In the genomic region with DNA sequence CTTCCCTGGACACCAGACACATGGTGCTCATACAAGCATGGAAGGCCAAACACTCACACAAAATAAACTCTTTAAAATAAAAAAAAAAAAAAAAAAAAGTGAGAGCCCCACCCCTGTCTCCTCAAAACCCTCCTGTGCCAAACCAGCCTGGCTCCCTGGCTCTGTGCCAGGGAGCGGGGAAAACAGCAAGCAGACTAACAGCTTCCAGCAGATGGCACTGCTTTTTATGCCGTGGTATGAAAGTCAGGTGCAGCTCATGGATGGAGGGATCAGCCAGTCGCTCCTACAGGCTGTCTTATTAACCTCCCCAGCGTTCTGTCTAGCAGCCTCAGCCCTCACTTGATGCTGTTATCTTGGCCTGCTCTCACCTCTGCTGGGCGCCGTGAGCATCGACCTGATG, we compare ENCODE assay signal across 9 mouse cellular contexts. TPM values are rescaled to one million over a fixed set of nuclear protein-coding genes. Genes with fewer than 3 reads are reported as not detected.
DNase-seq lines count a peak whose midpoint lies in the region; ATAC-seq and TF ChIP-seq lines count a peak whose summit lies in the region.
"Had no signal": no experiment of that assay in that cellular context is flagged by ENCODE, and none has a peak within 500 bp of the region (broad histone marks: within the 10 kb centered on the region; RNA-seq: fewer than 3 reads in every experiment).

No protein-coding gene starts in this region.

- H3K36me3 ChIP-seq in forebrain, embryonic 14.5 days (ENCODE audit: control insufficient read depth, insufficient read depth, low read length) = peaks cover 44% of the 10 kb centered on the region
- H3K36me3 ChIP-seq in forebrain, embryonic 12.5 days (replicated peaks) = peaks cover 60% of the 10 kb centered on the region
- H3K36me3 ChIP-seq in midbrain, postnatal 0 days (ENCODE audit: insufficient read depth, low read length) = peaks cover 36% of the 10 kb centered on the region
- peaks cover 67% of the 10 kb centered on the region for H3K36me3 ChIP-seq in midbrain, embryonic 10.5 days

- H3K27ac ChIP-seq in forebrain, embryonic 14.5 days (ENCODE audit: low read depth, low read length) = 0 out of 2 replicates have a peak overlapping the region, but pooled peaks have one; percentile 27
- no peak overlapping the region for H3K27ac ChIP-seq in forebrain, embryonic 12.5 days
- H3K27ac ChIP-seq in midbrain, postnatal 0 days (ENCODE audit: low read depth, low read length) = no peak overlapping the region
- H3K27ac ChIP-seq in midbrain, embryonic 10.5 days (replicated peaks) = no peak overlapping the region

- peak overlapping the region; percentile 7; the same call in 1 of the 2 replicates for H3K9ac ChIP-seq in forebrain, embryonic 14.5 days (ENCODE audit: low read length)
- H3K9ac ChIP-seq in forebrain, embryonic 12.5 days = no peak overlapping the region
- no peak overlapping the region for H3K9ac ChIP-seq in midbrain, postnatal 0 days (replicated peaks; ENCODE audit: low read length, poor library complexity, severe bottlenecking)

- no peak for ATAC-seq in forebrain, embryonic 14.5 days
- ATAC-seq in forebrain, embryonic 12.5 days (ENCODE audit: low FRiP score) = no peak
- ATAC-seq in midbrain, postnatal 0 days (ENCODE audit: low FRiP score) = no peak
- no peak for ATAC-seq in activated CD4-positive, CD25-positive, alpha-beta regulatory T cell, adult 4 months

- no peaks in the 10 kb centered on the region for H3K9me3 ChIP-seq in forebrain, embryonic 14.5 days (replicated peaks; ENCODE audit: control insufficient read depth, low read length)
- no peaks in the 10 kb centered on the region for H3K9me3 ChIP-seq in forebrain, embryonic 12.5 days
- no peaks in the 10 kb centered on the region for H3K9me3 ChIP-seq in midbrain, postnatal 0 days (ENCODE audit: low read length)
- H3K9me3 ChIP-seq in midbrain, embryonic 10.5 days (replicated peaks) = no peaks in the 10 kb centered on the region

- H3K4me1 ChIP-seq in forebrain, embryonic 14.5 days (ENCODE audit: control insufficient read depth, insufficient read depth, low read length) = peaks cover 3% of the 10 kb centered on the region; the same call in 1 of the 2 replicates
- peaks cover 25% of the 10 kb centered on the region for H3K4me1 ChIP-seq in forebrain, embryonic 12.5 days
- no peaks in the 10 kb centered on the region; the same call in 1 of the 2 replicates for H3K4me1 ChIP-seq in midbrain, postnatal 0 days (ENCODE audit: insufficient read depth, low read length)
- H3K4me1 ChIP-seq in midbrain, embryonic 10.5 days = peaks cover 38% of the 10 kb centered on the region

- no peaks in the 10 kb centered on the region for H3K27me3 ChIP-seq in forebrain, embryonic 14.5 days (replicated peaks; ENCODE audit: control insufficient read depth, insufficient read depth, low read length)
- no peaks in the 10 kb centered on the region for H3K27me3 ChIP-seq in forebrain, embryonic 12.5 days
- H3K27me3 ChIP-seq in midbrain, postnatal 0 days (ENCODE audit: insufficient read depth, low read length) = no peaks in the 10 kb centered on the region
- no peaks in the 10 kb centered on the region for H3K27me3 ChIP-seq in midbrain, embryonic 10.5 days (ENCODE audit: low read depth, poor library complexity, severe bottlenecking)

- no peak overlapping the region for H3K4me2 ChIP-seq in forebrain, embryonic 14.5 days (ENCODE audit: low read length)
- H3K4me2 ChIP-seq in forebrain, embryonic 12.5 days = no peak overlapping the region
- H3K4me2 ChIP-seq in midbrain, postnatal 0 days (ENCODE audit: low read depth, low read length, poor library complexity, severe bottlenecking) = no peak overlapping the region

- peak; percentile 92 for DNase-seq in forebrain, embryonic 14.5 days (ENCODE audit: low spot score)
- DNase-seq in midbrain, postnatal 0 days (ENCODE audit: low spot score) = peak; percentile 91
- DNase-seq in midbrain, embryonic 10.5 days (ENCODE audit: low spot score) = no peak
- DNase-seq in cerebellum, postnatal 25 days = peak; percentile 69 to 82
- peak; percentile 21 for DNase-seq in lung, postnatal 25 days (ENCODE audit: low spot score)
- DNase-seq in natural killer cell, adult 2 months (ENCODE audit: low spot score in 2 of 2) = no peak

- TF ChIP-seq CTCF in midbrain, postnatal 0 days (IDR thresholded peaks at IDR 0.05) = peak; percentile 75

- no peak overlapping the region for H3K4me3 ChIP-seq in forebrain, embryonic 14.5 days (ENCODE audit: low read depth, low read length)
- H3K4me3 ChIP-seq in forebrain, embryonic 12.5 days (replicated peaks) = no peak overlapping the region
- no peak overlapping the region for H3K4me3 ChIP-seq in midbrain, postnatal 0 days (ENCODE audit: low read depth, low read length)
- H3K4me3 ChIP-seq in midbrain, embryonic 10.5 days = no peak overlapping the region
- H3K4me3 ChIP-seq: erythroblast, embryonic 14.5 days had no signal

- WGBS in forebrain, embryonic 14.5 days = 54% methylated on average over 7 of the region's 7 CpGs
- 63% methylated on average over 7 of the region's 7 CpGs for WGBS in forebrain, embryonic 12.5 days
- 58% methylated on average over 7 of the region's 7 CpGs for whole genome bisulfite sequencing in midbrain, postnatal 0 days
- 86% methylated on average over 7 of the region's 7 CpGs for WGBS in midbrain, embryonic 10.5 days

RNA-seq across cellular contexts. Expression of a gene that starts 4.2 kb away (rescaled TPM):
- 64.2 and 67.3 TPM in 2 replicates for polyA plus RNA-seq in forebrain, embryonic 14.5 days (2014; fragmentation: Nextera tagmentation; extraction: Ambion mirVana)
- 64.8 and 65.9 TPM in 2 replicates for polyA plus RNA-seq in forebrain, embryonic 12.5 days (2016; fragmentation: Nextera tagmentation; extraction: Ambion mirVana)
- total RNA-seq in midbrain, postnatal 0 days (2014; rRNA removed) = 171 and 228 TPM in 2 replicates
- polyA plus RNA-seq in midbrain, postnatal 0 days (2015; fragmentation: Nextera tagmentation; extraction: Ambion mirVana) = 92.7 and 95.2 TPM in 2 replicates
- 88.1 and 91.4 TPM in 2 replicates for polyA plus RNA-seq in midbrain, embryonic 10.5 days (2016; fragmentation: Nextera tagmentation; extraction: Ambion mirVana)
- polyA plus RNA-seq in activated CD4-positive, CD25-positive, alpha-beta regulatory T cell, adult 4 months (2017; shearing (Covaris generic)) = 10 to 100 TPM; 67.8 to 87.0 TPM

RNA-seq across cellular contexts. Expression of a gene that starts 29.1 kb away (rescaled TPM):
- polyA plus RNA-seq in forebrain, embryonic 14.5 days (2014; fragmentation: Nextera tagmentation; extraction: Ambion mirVana) = 32.7 and 37.6 TPM in 2 replicates
- polyA plus RNA-seq in forebrain, embryonic 12.5 days (2016; fragmentation: Nextera tagmentation; extraction: Ambion mirVana) = 36.0 and 45.4 TPM in 2 replicates
- 4.2 and 6.7 TPM in 2 replicates for total RNA-seq in midbrain, postnatal 0 days (2014; rRNA removed)
- 38.5 and 40.0 TPM in 2 replicates for polyA plus RNA-seq in midbrain, postnatal 0 days (2015; fragmentation: Nextera tagmentation; extraction: Ambion mirVana)
- polyA plus RNA-seq in midbrain, embryonic 10.5 days (2016; fragmentation: Nextera tagmentation; extraction: Ambion mirVana) = 54.2 and 56.0 TPM in 2 replicates
- 10 to 100 TPM; 79.0 to 82.8 TPM for polyA plus RNA-seq in activated CD4-positive, CD25-positive, alpha-beta regulatory T cell, adult 4 months (2017; shearing (Covaris generic))

RNA-seq across cellular contexts. Expression of a gene that starts 30.8 kb away (rescaled TPM):
- 158 and 167 TPM in 2 replicates for polyA plus RNA-seq in forebrain, embryonic 14.5 days (2014; fragmentation: Nextera tagmentation; extraction: Ambion mirVana)
- polyA plus RNA-seq in forebrain, embryonic 12.5 days (2016; fragmentation: Nextera tagmentation; extraction: Ambion mirVana) = 173 and 177 TPM in 2 replicates
- 93.3 and 114 TPM in 2 replicates for total RNA-seq in midbrain, postnatal 0 days (2014; rRNA removed)
- polyA plus RNA-seq in midbrain, postnatal 0 days (2015; fragmentation: Nextera tagmentation; extraction: Ambion mirVana) = 108 and 110 TPM in 2 replicates
- 189 and 190 TPM in 2 replicates for polyA plus RNA-seq in midbrain, embryonic 10.5 days (2016; fragmentation: Nextera tagmentation; extraction: Ambion mirVana)
- polyA plus RNA-seq in activated CD4-positive, CD25-positive, alpha-beta regulatory T cell, adult 4 months (2017; shearing (Covaris generic)) = 100 to 1,000 TPM; 155 to 180 TPM

RNA-seq across cellular contexts. Expression of a gene that starts 54.0 kb away (rescaled TPM):
- polyA plus RNA-seq in forebrain, embryonic 14.5 days (2014; fragmentation: Nextera tagmentation; extraction: Ambion mirVana) = 63.3 and 75.1 TPM in 2 replicates
- polyA plus RNA-seq in forebrain, embryonic 12.5 days (2016; fragmentation: Nextera tagmentation; extraction: Ambion mirVana) = 125 and 140 TPM in 2 replicates
- total RNA-seq in midbrain, postnatal 0 days (2014; rRNA removed) = 76.8 and 86.5 TPM in 2 replicates
- polyA plus RNA-seq in midbrain, postnatal 0 days (2015; fragmentation: Nextera tagmentation; extraction: Ambion mirVana) = 127 and 146 TPM in 2 replicates
- polyA plus RNA-seq in midbrain, embryonic 10.5 days (2016; fragmentation: Nextera tagmentation; extraction: Ambion mirVana) = 218 and 255 TPM in 2 replicates
- polyA plus RNA-seq in activated CD4-positive, CD25-positive, alpha-beta regulatory T cell, adult 4 months (2017; shearing (Covaris generic)) = 10 to 100 TPM; 55.9 to 73.9 TPM

Comparison
In these comparisons a context has a peak if more than half of its experiments do, and no peak if none do; other contexts are left out.
1. DNase-seq: peak in forebrain, embryonic 14.5 days (single experiment), midbrain, postnatal 0 days (single experiment), cerebellum, postnatal 25 days (2 of 2) and lung, postnatal 25 days (single experiment); none in midbrain, embryonic 10.5 days (single experiment) and natural killer cell, adult 2 months (0 of 2).